Mouse (Mus musculus): ENCODE measurements at regions not wholly inside any gene's neighbourhood (a gene's known extent, or its start where the extent isn't known, plus 50 kb on each side); places are given as distances from the start of the nearest gene placed in this dataset.
"Not testable (repeated sequence)": the region's sequence is repeated elsewhere in the genome, so short reads cannot be mapped to it uniquely, and the experiment has no call there.

- H3K27me3 ChIP-seq (replicated peaks; ENCODE audit: control insufficient read depth, insufficient read depth, low read length): no peaks in the 10 kb centered on the region
- no peaks in the 10 kb centered on the region for H3K36me3 ChIP-seq (ENCODE audit: control insufficient read depth, insufficient read depth, low read length)
- H3K4me3 ChIP-seq (ENCODE audit: insufficient read depth, low read depth, low read length): no peak overlapping the region
- DNase-seq: no peak
- no peak for TF ChIP-seq CTCF (conservative IDR thresholded peaks at IDR 0.05; ENCODE audit: insufficient read depth, insufficient read length, low read depth, low read length)
- TF ChIP-seq POLR2A (IDR thresholded peaks at IDR 0.05; ENCODE audit: low read depth, low read length): no peak
- no peaks in the 10 kb centered on the region for H3K4me1 ChIP-seq (ENCODE audit: control insufficient read depth, insufficient read depth, low read length)
- 89% methylated on average over 2 of the region's 2 CpGs for WGBS
- no peak overlapping the region for H3K27ac ChIP-seq (ENCODE audit: insufficient read depth, low read depth, low read length)
These were observed 66.4 kb downstream of the Fundc1 start for GRCm38 (mm10) chrX:17505692-17506091.

GRCm38 (mm10) chrX:17473129-17473528 lies 99.0 kb downstream of the Fundc1 start:
- H3K27me3 ChIP-seq (replicated peaks; ENCODE audit: control insufficient read depth, insufficient read depth, low read length); H3K36me3 ChIP-seq (ENCODE audit: control insufficient read depth, insufficient read depth, low read length); DNase-seq; H3K4me1 ChIP-seq (ENCODE audit: control insufficient read depth, insufficient read depth, low read length); H3K27ac ChIP-seq (ENCODE audit: insufficient read depth, low read depth, low read length); H3K4me3 ChIP-seq (ENCODE audit: insufficient read depth, low read depth, low read length): not testable (repeated sequence)
- WGBS: 61% methylated on average over 3 of the region's 3 CpGs

- WGBS: 14% methylated on average over 2 of the region's 2 CpGs
- peak; percentile 40 for DNase-seq
- H3K27me3 ChIP-seq (replicated peaks; ENCODE audit: control insufficient read depth, insufficient read depth, low read length): no peaks in the 10 kb centered on the region
- no peak overlapping the region for H3K27ac ChIP-seq (ENCODE audit: insufficient read depth, low read depth, low read length)
- no peak overlapping the region for H3K4me3 ChIP-seq (ENCODE audit: insufficient read depth, low read depth, low read length)
- no peaks in the 10 kb centered on the region for H3K36me3 ChIP-seq (ENCODE audit: control insufficient read depth, insufficient read depth, low read length)
- H3K4me1 ChIP-seq (ENCODE audit: control insufficient read depth, insufficient read depth, low read length): peaks cover 3% of the 10 kb centered on the region; the same call in 1 of the 2 replicates
- TF ChIP-seq CTCF (conservative IDR thresholded peaks at IDR 0.05; ENCODE audit: insufficient read depth, insufficient read length, low read depth, low read length) (no peak), POLR2A (IDR thresholded peaks at IDR 0.05; ENCODE audit: low read depth, low read length) (no peak)
These were observed 115.6 kb downstream of the Fundc1 start for GRCm38 (mm10) chrX:17456515-17456914.

- Histone ChIP-seq H3K4me1 (ENCODE audit: control insufficient read depth, insufficient read depth, low read length) (no peaks in the 10 kb centered on the region), H3K4me3 (ENCODE audit: insufficient read depth, low read depth, low read length) (no peak overlapping the region), H3K27ac (ENCODE audit: insufficient read depth, low read depth, low read length) (no peak overlapping the region), H3K27me3 (replicated peaks; ENCODE audit: control insufficient read depth, insufficient read depth, low read length) (no peaks in the 10 kb centered on the region), H3K36me3 (ENCODE audit: control insufficient read depth, insufficient read depth, low read length) (no peaks in the 10 kb centered on the region)
- DNase-seq: no peak
- no peak for TF ChIP-seq POLR2A (IDR thresholded peaks at IDR 0.05; ENCODE audit: low read depth, low read length)
- WGBS: 74% methylated on average over 4 of the region's 4 CpGs
These were observed 96.0 kb upstream of the Efhc2 start for GRCm38 (mm10) chrX:17415163-17415562.

GRCm38 (mm10) chrX:17404271-17404670 lies 85.1 kb upstream of the Efhc2 start:
- Histone ChIP-seq H3K4me1 (ENCODE audit: control insufficient read depth, insufficient read depth, low read length) (no peaks in the 10 kb centered on the region), H3K27me3 (replicated peaks; ENCODE audit: control insufficient read depth, insufficient read depth, low read length) (no peaks in the 10 kb centered on the region), H3K27ac (ENCODE audit: insufficient read depth, low read depth, low read length) (no peak overlapping the region), H3K4me3 (ENCODE audit: insufficient read depth, low read depth, low read length) (no peak overlapping the region), H3K36me3 (ENCODE audit: control insufficient read depth, insufficient read depth, low read length) (no peaks in the 10 kb centered on the region)
- WGBS: 53% methylated on average over 2 of the region's 2 CpGs
- no peak for DNase-seq
- no peak for TF ChIP-seq POLR2A (IDR thresholded peaks at IDR 0.05; ENCODE audit: low read depth, low read length)
- TF ChIP-seq CTCF (conservative IDR thresholded peaks at IDR 0.05; ENCODE audit: insufficient read depth, insufficient read length, low read depth, low read length): no peak

All from kidney, adult 2 months (tissue).